Mouse (Mus musculus): ENCODE measurements around the gene Aktip.

Gene Aktip

GRCm38 (mm10) chr8:91190816-91191340 lies 8.9 kb downstream of the Aktip start:
- DNase-seq (ENCODE audit: low spot score) = peak; percentile 71

GRCm38 (mm10) chr8:91188152-91188551 lies 11.6 kb downstream of the Aktip start:
- DNase-seq (ENCODE audit: low spot score) = no peak

GRCm38 (mm10) chr8:91186372-91186771 lies 13.4 kb downstream of the Aktip start:
- no peak for DNase-seq (ENCODE audit: low spot score)

- DNase-seq (ENCODE audit: low spot score) = no peak
These were observed 22.1 kb downstream of the Aktip start for GRCm38 (mm10) chr8:91177708-91178107.

- DNase-seq (ENCODE audit: low spot score) = no peak
These were observed 23.6 kb downstream of the Aktip start for GRCm38 (mm10) chr8:91176176-91176575.

GRCm38 (mm10) chr8:91171605-91172004 lies 28.2 kb downstream of the Aktip start:
- DNase-seq (ENCODE audit: low spot score) = no peak

GRCm38 (mm10) chr8:91170914-91171313 lies 28.9 kb downstream of the Aktip start:
- DNase-seq (ENCODE audit: low spot score) = no peak

- no peak for DNase-seq (ENCODE audit: low spot score)
These were observed 29.6 kb downstream of the Aktip start for GRCm38 (mm10) chr8:91170152-91170551.

- no peak for DNase-seq (ENCODE audit: low spot score)
These were observed 39.6 kb downstream of the Aktip start for GRCm38 (mm10) chr8:91159959-91160800.

- DNase-seq (ENCODE audit: low spot score) = no peak
These were observed 41.2 kb downstream of the Aktip start for GRCm38 (mm10) chr8:91158617-91159016.

- peak; percentile 16 for DNase-seq (ENCODE audit: low spot score)
These were observed 45.2 kb downstream of the Aktip start for GRCm38 (mm10) chr8:91154564-91154963.

- no peak for DNase-seq (ENCODE audit: low spot score)
These were observed 45.9 kb downstream of the Aktip start for GRCm38 (mm10) chr8:91153831-91154230.

- no peak for DNase-seq (ENCODE audit: low spot score)
These were observed 48.2 kb downstream of the Aktip start for GRCm38 (mm10) chr8:91151531-91151930.

- no peak for DNase-seq (ENCODE audit: low spot score)
These were observed 50.5 kb downstream of the Aktip start for GRCm38 (mm10) chr8:91149298-91149697.

GRCm38 (mm10) chr8:91148643-91149178 lies 51.1 kb downstream of the Aktip start:
- peak; percentile 14 for DNase-seq (ENCODE audit: low spot score)

GRCm38 (mm10) chr8:91147715-91148114 lies 52.1 kb downstream of the Aktip start:
- DNase-seq (ENCODE audit: low spot score) = peak; percentile 61

GRCm38 (mm10) chr8:91140828-91141227 lies 58.9 kb downstream of the Aktip start:
- peak; percentile 11 for DNase-seq (ENCODE audit: low spot score)

GRCm38 (mm10) chr8:91135308-91136181 lies 64.2 kb downstream of the Aktip start:
- DNase-seq (ENCODE audit: low spot score) = no peak

- DNase-seq (ENCODE audit: low spot score) = no peak
These were observed 65.1 kb downstream of the Aktip start for GRCm38 (mm10) chr8:91134659-91135058.

GRCm38 (mm10) chr8:91134070-91134475 lies 65.7 kb downstream of the Aktip start:
- DNase-seq (ENCODE audit: low spot score) = peak; percentile 99

- peak; percentile 71 for DNase-seq (ENCODE audit: low spot score)
These were observed 66.2 kb downstream of the Aktip start for GRCm38 (mm10) chr8:91133441-91134069.

- no peak for DNase-seq (ENCODE audit: low spot score)
These were observed 67.0 kb downstream of the Aktip start for GRCm38 (mm10) chr8:91132731-91133130.
